Mouse (Mus musculus): ENCODE data around the gene Kif23.

Kif23 gene

GRCm38 (mm10) chr9:61902445-61902844 lies 44.1 kb downstream of the Kif23 start:
- DNase-seq = no peak

DNA sequence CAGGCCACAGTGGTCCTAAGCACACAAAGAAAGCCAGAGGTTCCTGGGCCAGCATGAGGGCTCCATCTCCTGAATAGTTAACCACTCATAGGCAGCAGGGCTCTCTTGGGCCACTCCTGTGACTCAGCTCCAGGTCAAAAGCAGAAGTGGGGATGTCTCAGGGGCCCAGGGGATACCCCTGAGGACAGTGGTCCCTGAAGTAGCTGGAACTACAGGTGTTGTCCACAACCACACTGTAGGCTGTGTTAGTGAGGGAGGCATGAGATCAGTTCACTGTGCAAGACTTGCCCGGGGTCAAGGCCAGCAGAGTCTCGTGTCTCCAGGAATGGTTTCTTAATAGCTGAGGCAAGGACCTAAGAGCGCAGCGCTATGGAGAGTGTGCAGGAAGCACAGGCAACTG lies 45.0 kb downstream of the Kif23 start:
- no peak for DNase-seq

GRCm38 (mm10) chr9:61899804-61900203 lies 46.8 kb downstream of the Kif23 start:
- peak; percentile 81 for DNase-seq

GRCm38 (mm10) chr9:61898401-61898800 lies 48.2 kb downstream of the Kif23 start:
- DNase-seq = peak; percentile 82

- no peak for DNase-seq
Measured at GRCm38 (mm10) chr9:61895014-61895413, 51.6 kb downstream of the Kif23 start.

DNA sequence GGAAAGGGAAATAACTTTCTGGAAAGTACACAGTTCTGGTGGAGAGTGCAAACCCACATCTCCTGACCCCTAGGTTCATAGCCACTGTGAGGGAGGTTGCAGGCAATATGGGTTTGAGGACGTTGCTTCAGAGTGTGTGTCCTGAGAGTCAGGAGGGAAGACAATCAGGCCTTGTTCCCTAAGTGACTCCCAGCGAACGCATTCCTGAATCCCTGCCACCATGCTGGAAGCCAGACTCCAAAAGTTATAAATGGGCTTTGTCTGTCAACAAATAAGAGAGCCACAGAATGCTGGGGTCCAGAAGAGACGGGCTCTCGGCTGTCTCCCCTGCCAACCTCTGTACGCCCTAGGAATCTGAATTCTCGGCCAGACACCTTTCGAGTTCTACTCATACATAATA lies 56.7 kb downstream of the Kif23 start:
- no peak for DNase-seq

DNA sequence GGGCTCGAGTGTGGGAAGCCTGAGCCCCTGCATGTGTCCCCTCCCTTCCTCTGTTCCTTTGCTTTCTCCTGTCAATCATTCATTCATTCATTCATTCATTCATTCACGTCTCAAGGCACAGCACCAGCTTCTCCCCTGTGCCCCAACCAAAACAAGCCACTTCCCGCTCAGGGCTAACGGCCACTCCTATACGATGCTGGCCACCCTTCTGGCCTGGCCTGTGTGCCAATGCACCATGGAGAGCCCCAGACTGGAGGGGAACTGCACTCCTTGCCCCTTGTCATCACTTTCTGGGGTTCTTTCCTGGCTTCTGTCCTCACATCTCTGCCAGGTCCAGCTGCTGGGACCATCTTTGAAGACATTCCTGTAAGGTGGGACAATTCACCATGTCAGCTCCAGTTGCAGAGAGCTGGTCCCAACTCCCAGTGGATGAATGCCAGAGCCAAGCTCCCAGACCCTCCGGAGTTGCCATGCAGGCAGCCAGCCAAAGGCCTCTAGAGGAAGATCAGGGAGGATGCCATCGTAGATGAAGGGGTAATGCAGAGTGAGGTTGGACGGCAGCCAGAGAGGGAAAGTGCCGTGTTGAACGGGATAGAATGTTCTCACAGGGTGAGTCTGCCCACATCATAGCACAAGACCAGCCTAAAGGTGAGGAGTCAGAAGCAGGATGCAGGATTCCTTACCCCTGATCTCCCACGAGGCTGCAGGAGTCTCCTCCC lies 58.8 kb downstream of the Kif23 start:
- DNase-seq = no peak

GRCm38 (mm10) chr9:61885964-61886363 lies 60.6 kb downstream of the Kif23 start:
- no peak for DNase-seq

GRCm38 (mm10) chr9:61884936-61885335 lies 61.6 kb downstream of the Kif23 start:
- DNase-seq = no peak

- DNase-seq = no peak
Measured at GRCm38 (mm10) chr9:61884375-61884774, 62.2 kb downstream of the Kif23 start.

GRCm38 (mm10) chr9:61882179-61882578 lies 64.4 kb downstream of the Kif23 start:
- peak; percentile 51 for DNase-seq

- DNase-seq = peak; percentile 63
Measured at GRCm38 (mm10) chr9:61878889-61879288, 67.7 kb downstream of the Kif23 start.

DNA sequence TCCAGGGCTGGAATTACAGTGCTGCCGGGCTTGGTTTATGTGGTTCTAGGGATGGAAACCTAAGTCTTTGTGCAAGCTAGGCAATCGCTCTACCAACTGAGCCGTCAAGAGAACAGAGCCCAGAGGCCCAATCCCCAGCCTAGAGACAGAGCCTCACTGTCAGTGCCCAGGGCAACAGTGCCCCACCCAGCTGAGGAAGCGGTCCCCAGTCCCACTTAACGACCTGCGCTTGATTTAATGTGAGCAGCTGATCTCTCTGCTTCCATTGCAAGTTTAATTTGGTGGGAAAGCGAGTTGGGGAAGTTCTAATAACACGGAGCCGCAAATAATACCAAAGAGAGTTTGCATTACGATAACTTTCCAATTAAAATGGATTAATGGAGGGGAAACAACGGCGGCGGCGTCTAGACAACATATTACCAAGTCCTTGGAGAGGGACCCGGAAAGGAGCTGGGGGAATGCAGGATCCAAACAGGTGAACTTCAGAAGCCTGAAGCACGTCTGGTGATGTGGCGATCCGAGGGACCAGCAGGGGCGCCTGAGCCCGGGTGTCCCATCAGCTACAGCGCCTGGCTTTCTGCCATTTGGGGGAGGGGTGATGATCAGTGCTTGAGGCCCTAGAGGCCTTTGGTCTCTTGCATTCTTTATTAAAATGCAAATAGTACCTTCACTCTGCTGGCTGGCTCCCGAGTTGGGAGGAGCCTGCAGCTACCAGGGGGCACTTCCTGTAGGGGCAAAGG lies 69.0 kb downstream of the Kif23 start:
- no peak for DNase-seq

GRCm38 (mm10) chr9:61873325-61873724 lies 73.2 kb downstream of the Kif23 start:
- peak; percentile 8 for DNase-seq

GRCm38 (mm10) chr9:61872246-61872941 lies 74.2 kb downstream of the Kif23 start:
- no peak for DNase-seq

DNA sequence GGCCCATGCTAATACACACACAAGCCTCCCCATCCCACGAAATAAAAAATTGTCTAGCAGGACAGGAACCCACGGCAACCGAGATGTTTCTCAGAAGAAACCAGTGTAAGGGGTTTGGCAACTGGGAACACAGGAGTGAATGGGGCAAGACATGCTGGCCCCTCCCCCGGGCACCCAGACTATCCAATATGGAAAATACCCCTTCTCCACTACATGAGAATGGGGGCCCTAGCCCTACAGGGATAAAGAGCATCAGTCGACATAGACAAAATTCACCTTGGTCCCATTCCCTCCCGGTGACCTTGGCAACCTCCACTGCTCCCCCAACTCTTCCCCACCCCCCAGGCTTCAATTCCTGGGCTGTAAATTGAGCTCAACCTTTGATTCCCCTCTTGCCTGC lies 74.7 kb downstream of the Kif23 start:
- DNase-seq = no peak

- no peak for DNase-seq
Measured at GRCm38 (mm10) chr9:61867659-61868058, 78.9 kb downstream of the Kif23 start.

Measured in thymus, postnatal 14 days (tissue).